Mouse (Mus musculus): Measurements from ENCODE around the gene Vil1. TPM values are rescaled to one million over a fixed set of nuclear protein-coding genes. Genes with fewer than 3 reads are reported as not detected.

Vil1 gene
- polyA plus RNA-seq, 1 experiment from 2014 or later: 0.13 TPM

DNA sequence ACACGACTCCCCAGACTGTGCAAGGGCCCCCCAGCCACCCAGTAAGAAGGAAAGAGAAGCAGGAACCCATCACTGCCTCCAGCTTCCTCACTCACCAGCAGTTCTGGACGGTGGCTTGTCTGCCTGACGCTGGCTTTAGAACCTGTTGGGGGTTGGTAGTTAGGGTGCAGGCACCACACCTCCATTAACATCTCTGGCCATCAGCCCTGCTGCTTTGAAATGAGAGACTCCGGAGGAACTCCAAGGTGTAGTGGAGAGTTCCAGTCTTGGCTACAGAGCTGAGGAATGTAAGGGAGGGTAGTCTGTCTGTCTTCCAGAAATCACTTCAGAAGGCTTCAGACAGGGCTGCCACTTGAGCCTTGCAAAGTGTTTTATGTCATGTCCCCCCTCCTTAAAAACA, 39.1 kb upstream of the Vil1 start:
- H3K36me3 ChIP-seq (ENCODE audit: control insufficient read depth, insufficient read depth, low read length): no peaks in the 10 kb centered on the region
- 0 out of 2 replicates have a peak, but pooled peaks cover 2% of the 10 kb centered on the region for H3K27me3 ChIP-seq (replicated peaks; ENCODE audit: control insufficient read depth, insufficient read depth, low read length)
- H3K9ac ChIP-seq (ENCODE audit: low read depth, low read length): no peak overlapping the region
- no peak overlapping the region for H3K4me3 ChIP-seq (ENCODE audit: low read depth, low read length)
- WGBS: 48% methylated on average over 4 of the region's 4 CpGs
- no peak overlapping the region for H3K27ac ChIP-seq (replicated peaks; ENCODE audit: low read depth, low read length)
- no peaks in the 10 kb centered on the region for H3K9me3 ChIP-seq (ENCODE audit: control insufficient read depth, low read length)
- DNase-seq (ENCODE audit: low spot score) (no peak), ATAC-seq (ENCODE audit: low read depth) (no peak)
- no peaks in the 10 kb centered on the region; the same call in 1 of the 2 replicates for H3K4me1 ChIP-seq (ENCODE audit: control insufficient read depth, insufficient read depth, low read length)
- no peak overlapping the region for H3K4me2 ChIP-seq (ENCODE audit: low read depth, low read length)

GRCm38 (mm10) chr1:74373372-74373771, 35.8 kb upstream of the Vil1 start:
- no peak overlapping the region for H3K4me2 ChIP-seq (ENCODE audit: low read depth, low read length)
- H3K27ac ChIP-seq (replicated peaks; ENCODE audit: low read depth, low read length): no peak overlapping the region
- DNase-seq (ENCODE audit: low spot score) (no peak), ATAC-seq (ENCODE audit: low read depth) (no peak)
- no peaks in the 10 kb centered on the region for H3K9me3 ChIP-seq (ENCODE audit: control insufficient read depth, low read length)
- no peaks in the 10 kb centered on the region for H3K4me1 ChIP-seq (ENCODE audit: control insufficient read depth, insufficient read depth, low read length)
- 70% methylated on average over 4 of the region's 4 CpGs for WGBS
- no peak overlapping the region for H3K4me3 ChIP-seq (ENCODE audit: low read depth, low read length)
- H3K36me3 ChIP-seq (ENCODE audit: control insufficient read depth, insufficient read depth, low read length): no peaks in the 10 kb centered on the region
- H3K9ac ChIP-seq (ENCODE audit: low read depth, low read length): no peak overlapping the region
- H3K27me3 ChIP-seq (replicated peaks; ENCODE audit: control insufficient read depth, insufficient read depth, low read length): no peaks in the 10 kb centered on the region

- no peak within 1 kb of the TSS for H3K4me3 ChIP-seq (ENCODE audit: low read depth, low read length)
- ATAC-seq (ENCODE audit: low read depth): no peak
- WGBS: 66% methylated on average over 8 of the region's 8 CpGs
- no peak within 1 kb of the TSS for H3K27ac ChIP-seq (replicated peaks; ENCODE audit: low read depth, low read length)
- no peaks in the 10 kb centered on the region for H3K9me3 ChIP-seq (ENCODE audit: control insufficient read depth, low read length)
- DNase-seq (ENCODE audit: low spot score): no peak
- H3K36me3 ChIP-seq (ENCODE audit: control insufficient read depth, insufficient read depth, low read length): no peaks in the 10 kb centered on the region
- H3K4me2 ChIP-seq (ENCODE audit: low read depth, low read length): no peak within 1 kb of the TSS
- H3K27me3 ChIP-seq (replicated peaks; ENCODE audit: control insufficient read depth, insufficient read depth, low read length): no peaks in the 10 kb centered on the region
- H3K4me1 ChIP-seq (ENCODE audit: control insufficient read depth, insufficient read depth, low read length): no peaks in the 10 kb centered on the region
- H3K9ac ChIP-seq (ENCODE audit: low read depth, low read length): no peak within 1 kb of the TSS
These were observed 34.2 kb upstream of the Vil1 start, which contains the start of gene Slc11a1 for GRCm38 (mm10) chr1:74374980-74375379. Slc11a1 (plus strand) TSS chr1:74375195.

GRCm38 (mm10) chr1:74375561-74375960, 33.6 kb upstream of the Vil1 start:
- Histone ChIP-seq H3K36me3 (ENCODE audit: control insufficient read depth, insufficient read depth, low read length) (no peaks in the 10 kb centered on the region), H3K27ac (replicated peaks; ENCODE audit: low read depth, low read length) (no peak overlapping the region), H3K9me3 (ENCODE audit: control insufficient read depth, low read length) (no peaks in the 10 kb centered on the region), H3K4me2 (ENCODE audit: low read depth, low read length) (no peak overlapping the region), H3K27me3 (replicated peaks; ENCODE audit: control insufficient read depth, insufficient read depth, low read length) (no peaks in the 10 kb centered on the region), H3K4me1 (ENCODE audit: control insufficient read depth, insufficient read depth, low read length) (no peaks in the 10 kb centered on the region), H3K9ac (ENCODE audit: low read depth, low read length) (no peak overlapping the region), H3K4me3 (ENCODE audit: low read depth, low read length) (no peak overlapping the region)
- ATAC-seq (ENCODE audit: low read depth) (no peak), DNase-seq (ENCODE audit: low spot score) (no peak)
- 80% methylated on average over 10 of the region's 10 CpGs for WGBS

DNA sequence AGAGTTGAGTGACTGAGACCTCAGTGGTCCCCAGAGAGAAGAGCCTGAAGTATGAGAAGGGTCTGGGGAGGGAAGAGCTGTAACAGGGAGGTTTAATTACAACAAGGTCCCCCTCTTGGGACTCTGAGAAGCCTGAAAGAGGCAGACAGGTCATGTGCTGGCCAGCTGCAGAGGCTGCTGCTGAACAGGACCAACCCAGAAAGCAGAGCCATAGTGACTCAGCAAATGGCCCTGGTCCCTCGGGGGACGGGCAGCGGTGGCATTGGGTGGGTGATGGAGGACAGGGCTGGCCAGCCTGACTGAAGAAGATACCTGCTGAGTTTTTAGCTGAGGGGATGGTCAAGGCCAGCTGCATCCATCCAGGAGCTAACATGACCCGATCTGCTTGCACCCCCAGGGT, 32.8 kb upstream of the Vil1 start:
- H3K9ac ChIP-seq (ENCODE audit: low read depth, low read length): no peak overlapping the region
- WGBS: 81% methylated on average over 4 of the region's 4 CpGs

DNA sequence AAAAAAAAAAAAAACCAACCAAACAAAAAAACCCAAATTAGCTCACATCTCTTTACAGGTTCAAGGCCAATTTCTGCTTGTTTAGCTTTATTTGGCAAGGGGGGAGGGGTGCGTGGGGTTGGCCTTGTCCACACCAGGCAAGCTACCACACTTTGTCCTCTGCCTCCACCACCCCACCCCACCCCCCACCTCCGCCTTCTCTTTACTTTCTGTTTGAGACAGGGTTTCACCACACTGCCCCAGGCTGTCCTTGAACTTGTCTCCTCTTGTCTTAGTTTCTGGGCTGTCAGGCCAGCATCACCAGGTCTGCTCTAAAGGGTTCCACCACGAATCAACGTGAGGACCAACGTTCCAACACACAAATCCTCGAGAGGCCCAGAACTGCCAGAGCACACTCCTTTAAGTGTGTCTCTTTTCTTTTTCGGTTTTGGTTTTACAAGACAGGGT, 30.1 kb upstream of the Vil1 start:
- Histone ChIP-seq H3K4me2 (ENCODE audit: low read depth, low read length) (no peak overlapping the region), H3K36me3 (ENCODE audit: control insufficient read depth, insufficient read depth, low read length) (no peaks in the 10 kb centered on the region), H3K4me3 (ENCODE audit: low read depth, low read length) (no peak overlapping the region), H3K4me1 (ENCODE audit: control insufficient read depth, insufficient read depth, low read length) (no peaks in the 10 kb centered on the region), H3K27me3 (replicated peaks; ENCODE audit: control insufficient read depth, insufficient read depth, low read length) (no peaks in the 10 kb centered on the region), H3K9ac (ENCODE audit: low read depth, low read length) (no peak overlapping the region), H3K27ac (replicated peaks; ENCODE audit: low read depth, low read length) (no peak overlapping the region), H3K9me3 (ENCODE audit: control insufficient read depth, low read length) (no peaks in the 10 kb centered on the region)
- 75% methylated on average over 7 of the region's 7 CpGs for WGBS
- ATAC-seq (ENCODE audit: low read depth) (no peak), DNase-seq (ENCODE audit: low spot score) (no peak)

More for the DNA sequence above, 32.8 kb upstream of the Vil1 start:
- Histone ChIP-seq H3K36me3 (ENCODE audit: control insufficient read depth, insufficient read depth, low read length) (no peaks in the 10 kb centered on the region), H3K4me3 (ENCODE audit: low read depth, low read length) (no peak overlapping the region), H3K27me3 (replicated peaks; ENCODE audit: control insufficient read depth, insufficient read depth, low read length) (no peaks in the 10 kb centered on the region), H3K27ac (replicated peaks; ENCODE audit: low read depth, low read length) (no peak overlapping the region), H3K4me1 (ENCODE audit: control insufficient read depth, insufficient read depth, low read length) (no peaks in the 10 kb centered on the region), H3K9me3 (ENCODE audit: control insufficient read depth, low read length) (no peaks in the 10 kb centered on the region), H3K4me2 (ENCODE audit: low read depth, low read length) (no peak overlapping the region)
- peak; percentile 17; the same call in 1 of the 2 replicates for ATAC-seq (ENCODE audit: low read depth)
- no peak for DNase-seq (ENCODE audit: low spot score)

DNA sequence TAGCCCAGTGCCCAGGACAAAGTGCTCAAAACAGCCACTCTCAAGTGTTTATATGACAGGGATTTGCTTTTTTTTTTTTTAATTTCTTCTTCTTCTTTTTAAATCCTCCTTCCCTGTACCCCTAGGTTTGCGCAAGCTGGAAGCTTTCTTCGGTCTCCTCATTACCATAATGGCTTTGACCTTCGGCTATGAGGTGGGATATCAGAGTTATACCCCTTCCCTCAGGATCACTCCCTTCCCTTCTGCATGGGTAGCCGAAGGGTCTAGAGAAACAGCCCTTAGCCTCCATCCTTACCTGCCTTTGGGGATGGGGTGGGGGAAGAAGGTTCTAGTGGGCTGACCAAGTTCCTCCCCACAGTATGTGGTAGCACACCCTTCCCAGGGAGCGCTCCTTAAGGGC, 28.7 kb upstream of the Vil1 start:
- Histone ChIP-seq H3K9ac (ENCODE audit: low read depth, low read length) (no peak overlapping the region), H3K4me3 (ENCODE audit: low read depth, low read length) (no peak overlapping the region), H3K27ac (replicated peaks; ENCODE audit: low read depth, low read length) (no peak overlapping the region), H3K27me3 (replicated peaks; ENCODE audit: control insufficient read depth, insufficient read depth, low read length) (no peaks in the 10 kb centered on the region), H3K36me3 (ENCODE audit: control insufficient read depth, insufficient read depth, low read length) (no peaks in the 10 kb centered on the region), H3K9me3 (ENCODE audit: control insufficient read depth, low read length) (no peaks in the 10 kb centered on the region), H3K4me1 (ENCODE audit: control insufficient read depth, insufficient read depth, low read length) (no peaks in the 10 kb centered on the region), H3K4me2 (ENCODE audit: low read depth, low read length) (no peak overlapping the region)
- no peak for ATAC-seq (ENCODE audit: low read depth)
- DNase-seq (ENCODE audit: low spot score): no peak
- WGBS: 80% methylated on average over 5 of the region's 5 CpGs

DNA sequence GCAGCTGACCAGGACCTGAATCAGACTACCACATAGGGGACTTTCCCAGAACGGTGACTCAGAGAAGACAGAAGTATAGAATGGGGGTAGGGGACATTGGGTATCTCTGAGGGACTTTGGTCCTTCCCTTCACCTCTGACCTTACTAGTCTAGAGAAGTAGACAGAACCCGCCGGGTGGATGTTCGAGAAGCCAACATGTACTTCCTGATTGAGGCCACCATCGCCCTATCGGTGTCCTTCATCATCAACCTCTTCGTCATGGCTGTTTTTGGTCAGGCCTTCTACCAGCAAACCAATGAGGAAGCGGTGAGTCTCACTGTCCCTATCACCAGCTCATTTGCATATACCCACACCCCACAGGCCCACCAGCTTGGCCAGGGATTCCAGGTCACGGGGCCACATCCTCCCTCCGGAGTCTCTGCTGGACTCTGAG, 27.6 kb upstream of the Vil1 start:
- DNase-seq (ENCODE audit: low spot score): no peak
- no peaks in the 10 kb centered on the region for H3K9me3 ChIP-seq (ENCODE audit: control insufficient read depth, low read length)
- no peak for ATAC-seq (ENCODE audit: low read depth)
- no peaks in the 10 kb centered on the region for H3K36me3 ChIP-seq (ENCODE audit: control insufficient read depth, insufficient read depth, low read length)
- no peaks in the 10 kb centered on the region for H3K4me1 ChIP-seq (ENCODE audit: control insufficient read depth, insufficient read depth, low read length)
- H3K27me3 ChIP-seq (replicated peaks; ENCODE audit: control insufficient read depth, insufficient read depth, low read length): no peaks in the 10 kb centered on the region
- H3K4me3 ChIP-seq (ENCODE audit: low read depth, low read length): no peak overlapping the region
- no peak overlapping the region for H3K9ac ChIP-seq (ENCODE audit: low read depth, low read length)
- 90% methylated on average over 10 of the region's 10 CpGs for WGBS
- H3K4me2 ChIP-seq (ENCODE audit: low read depth, low read length): no peak overlapping the region
- no peak overlapping the region for H3K27ac ChIP-seq (replicated peaks; ENCODE audit: low read depth, low read length)

DNA sequence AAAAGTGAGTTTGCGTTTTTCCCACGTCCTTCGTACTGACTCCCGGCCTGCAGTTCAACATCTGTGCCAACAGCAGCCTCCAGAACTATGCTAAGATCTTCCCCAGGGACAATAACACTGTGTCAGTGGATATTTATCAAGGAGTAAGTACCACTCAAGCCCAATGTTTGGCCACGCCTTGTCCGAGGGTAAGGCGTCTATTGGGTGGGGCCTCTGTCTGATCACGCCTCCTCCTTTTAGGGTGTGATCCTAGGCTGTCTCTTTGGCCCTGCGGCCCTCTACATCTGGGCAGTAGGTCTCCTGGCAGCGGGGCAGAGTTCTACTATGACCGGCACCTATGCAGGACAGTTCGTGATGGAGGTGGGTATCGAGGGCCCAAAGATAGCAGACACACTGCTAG, 25.8 kb upstream of the Vil1 start:
- peaks cover 5% of the 10 kb centered on the region for H3K4me1 ChIP-seq (ENCODE audit: control insufficient read depth, insufficient read depth, low read length)
- no peak overlapping the region for H3K4me3 ChIP-seq (ENCODE audit: low read depth, low read length)
- no peak overlapping the region for H3K27ac ChIP-seq (replicated peaks; ENCODE audit: low read depth, low read length)
- H3K9ac ChIP-seq (ENCODE audit: low read depth, low read length): no peak overlapping the region
- H3K9me3 ChIP-seq (ENCODE audit: control insufficient read depth, low read length): no peaks in the 10 kb centered on the region
- ATAC-seq (ENCODE audit: low read depth) (no peak), DNase-seq (ENCODE audit: low spot score) (no peak)
- WGBS: 88% methylated on average over 13 of the region's 13 CpGs
- H3K27me3 ChIP-seq (replicated peaks; ENCODE audit: control insufficient read depth, insufficient read depth, low read length): no peaks in the 10 kb centered on the region
- H3K4me2 ChIP-seq (ENCODE audit: low read depth, low read length): no peak overlapping the region
- no peaks in the 10 kb centered on the region for H3K36me3 ChIP-seq (ENCODE audit: control insufficient read depth, insufficient read depth, low read length)
